Mouse (Mus musculus): ENCODE measurements around the gene Astl. TPM values are rescaled to one million over a fixed set of nuclear protein-coding genes. Genes with fewer than 3 reads are reported as not detected.
A peak's percentile ranks its signal among the peaks of the same experiment; 100 is the strongest.

The Astl gene
- total and polyA plus RNA-seq, 2 experiments: not detected

GRCm38 (mm10) chr2:127371484-127371861 is 33.0 kb downstream of the Astl start:
- H3K9ac ChIP-seq (ENCODE audit: low read depth, low read length): no peak overlapping the region
- WGBS: 58% methylated on average over 1 of the region's 1 CpGs
- no peaks in the 10 kb centered on the region for H3K36me3 ChIP-seq (ENCODE audit: control insufficient read depth, insufficient read depth, low read length)
- H3K4me1 ChIP-seq (ENCODE audit: control insufficient read depth, insufficient read depth, low read length): peaks cover 9% of the 10 kb centered on the region
- DNase-seq (ENCODE audit: extremely low read depth, low read depth, low spot score): peak; percentile 81
- H3K27ac ChIP-seq (replicated peaks; ENCODE audit: insufficient read depth, low read depth, low read length): no peak overlapping the region
- H3K27me3 ChIP-seq (ENCODE audit: control insufficient read depth, insufficient read depth, low read length): no peaks in the 10 kb centered on the region
- H3K79me2 ChIP-seq (ENCODE audit: control insufficient read depth, insufficient read depth, low read length): no peaks in the 10 kb centered on the region
- TF ChIP-seq CTCF (IDR thresholded peaks at IDR 0.05; ENCODE audit: low read depth, low read length) (no peak), POLR2A (IDR thresholded peaks at IDR 0.05; ENCODE audit: extremely low read depth, insufficient read depth, low read length) (no peak)
- H3K4me3 ChIP-seq (ENCODE audit: insufficient read depth, low read depth, low read length): no peak overlapping the region

- no peak overlapping the region for H3K27ac ChIP-seq (replicated peaks; ENCODE audit: insufficient read depth, low read depth, low read length)
- no peaks in the 10 kb centered on the region for H3K79me2 ChIP-seq (ENCODE audit: control insufficient read depth, insufficient read depth, low read length)
- H3K36me3 ChIP-seq (ENCODE audit: control insufficient read depth, insufficient read depth, low read length): no peaks in the 10 kb centered on the region
- 91% methylated on average over 2 of the region's 2 CpGs for WGBS
- no peak for DNase-seq (ENCODE audit: extremely low read depth, low read depth, low spot score)
- H3K9ac ChIP-seq (ENCODE audit: low read depth, low read length): no peak overlapping the region
- TF ChIP-seq CTCF (IDR thresholded peaks at IDR 0.05; ENCODE audit: low read depth, low read length) (no peak), POLR2A (IDR thresholded peaks at IDR 0.05; ENCODE audit: extremely low read depth, insufficient read depth, low read length) (no peak)
- H3K4me3 ChIP-seq (ENCODE audit: insufficient read depth, low read depth, low read length): no peak overlapping the region
- H3K4me1 ChIP-seq (ENCODE audit: control insufficient read depth, insufficient read depth, low read length): peaks cover 12% of the 10 kb centered on the region
- H3K27me3 ChIP-seq (ENCODE audit: control insufficient read depth, insufficient read depth, low read length): no peaks in the 10 kb centered on the region
These were observed 33.6 kb downstream of the Astl start for GRCm38 (mm10) chr2:127372082-127372481.

- Histone ChIP-seq H3K27ac (replicated peaks; ENCODE audit: insufficient read depth, low read depth, low read length) (no peak overlapping the region), H3K9ac (ENCODE audit: low read depth, low read length) (no peak overlapping the region), H3K36me3 (ENCODE audit: control insufficient read depth, insufficient read depth, low read length) (no peaks in the 10 kb centered on the region), H3K79me2 (ENCODE audit: control insufficient read depth, insufficient read depth, low read length) (no peaks in the 10 kb centered on the region), H3K4me3 (ENCODE audit: insufficient read depth, low read depth, low read length) (no peak overlapping the region), H3K27me3 (ENCODE audit: control insufficient read depth, insufficient read depth, low read length) (no peaks in the 10 kb centered on the region), H3K4me1 (ENCODE audit: control insufficient read depth, insufficient read depth, low read length) (peaks cover 12% of the 10 kb centered on the region)
- no peak for DNase-seq (ENCODE audit: extremely low read depth, low read depth, low spot score)
- 91% methylated on average over 3 of the region's 3 CpGs for WGBS
- TF ChIP-seq CTCF (IDR thresholded peaks at IDR 0.05; ENCODE audit: low read depth, low read length) (no peak), POLR2A (IDR thresholded peaks at IDR 0.05; ENCODE audit: extremely low read depth, insufficient read depth, low read length) (no peak)
These were observed 35.7 kb downstream of the Astl start for GRCm38 (mm10) chr2:127374131-127374530.

GRCm38 (mm10) chr2:127375087-127375486 is 36.6 kb downstream of the Astl start:
- Histone ChIP-seq H3K27ac (replicated peaks; ENCODE audit: insufficient read depth, low read depth, low read length) (peak overlapping the region; percentile 3), H3K27me3 (ENCODE audit: control insufficient read depth, insufficient read depth, low read length) (no peaks in the 10 kb centered on the region), H3K4me1 (ENCODE audit: control insufficient read depth, insufficient read depth, low read length) (peaks cover 12% of the 10 kb centered on the region), H3K36me3 (ENCODE audit: control insufficient read depth, insufficient read depth, low read length) (no peaks in the 10 kb centered on the region), H3K79me2 (ENCODE audit: control insufficient read depth, insufficient read depth, low read length) (no peaks in the 10 kb centered on the region), H3K4me3 (ENCODE audit: insufficient read depth, low read depth, low read length) (no peak overlapping the region), H3K9ac (ENCODE audit: low read depth, low read length) (no peak overlapping the region)
- DNase-seq (ENCODE audit: extremely low read depth, low read depth, low spot score): no peak
- no peak for TF ChIP-seq CTCF (IDR thresholded peaks at IDR 0.05; ENCODE audit: low read depth, low read length)
- TF ChIP-seq POLR2A (IDR thresholded peaks at IDR 0.05; ENCODE audit: extremely low read depth, insufficient read depth, low read length): no peak
- 74% methylated on average over 3 of the region's 3 CpGs for WGBS

- Histone ChIP-seq H3K4me1 (ENCODE audit: control insufficient read depth, insufficient read depth, low read length) (peaks cover 12% of the 10 kb centered on the region), H3K79me2 (ENCODE audit: control insufficient read depth, insufficient read depth, low read length) (no peaks in the 10 kb centered on the region), H3K9ac (ENCODE audit: low read depth, low read length) (no peak overlapping the region), H3K27ac (replicated peaks; ENCODE audit: insufficient read depth, low read depth, low read length) (0 out of 2 replicates have a peak overlapping the region, but pooled peaks have one; percentile 7), H3K4me3 (ENCODE audit: insufficient read depth, low read depth, low read length) (no peak overlapping the region), H3K27me3 (ENCODE audit: control insufficient read depth, insufficient read depth, low read length) (no peaks in the 10 kb centered on the region), H3K36me3 (ENCODE audit: control insufficient read depth, insufficient read depth, low read length) (no peaks in the 10 kb centered on the region)
- TF ChIP-seq POLR2A (IDR thresholded peaks at IDR 0.05; ENCODE audit: extremely low read depth, insufficient read depth, low read length): no peak
- TF ChIP-seq CTCF (IDR thresholded peaks at IDR 0.05; ENCODE audit: low read depth, low read length): peak; percentile 31
- DNase-seq (ENCODE audit: extremely low read depth, low read depth, low spot score): no peak
- WGBS: 52% methylated on average over 7 of the region's 7 CpGs
These were observed 37.4 kb downstream of the Astl start for GRCm38 (mm10) chr2:127375759-127376341.

- Histone ChIP-seq H3K27me3 (ENCODE audit: control insufficient read depth, insufficient read depth, low read length) (no peaks in the 10 kb centered on the region), H3K9ac (ENCODE audit: low read depth, low read length) (no peak overlapping the region), H3K27ac (replicated peaks; ENCODE audit: insufficient read depth, low read depth, low read length) (no peak overlapping the region), H3K4me3 (ENCODE audit: insufficient read depth, low read depth, low read length) (no peak overlapping the region), H3K36me3 (ENCODE audit: control insufficient read depth, insufficient read depth, low read length) (no peaks in the 10 kb centered on the region), H3K4me1 (ENCODE audit: control insufficient read depth, insufficient read depth, low read length) (peaks cover 6% of the 10 kb centered on the region; the same call in 1 of the 2 replicates), H3K79me2 (ENCODE audit: control insufficient read depth, insufficient read depth, low read length) (no peaks in the 10 kb centered on the region)
- peak; percentile 55 for DNase-seq (ENCODE audit: extremely low read depth, low read depth, low spot score)
- WGBS: 71% methylated on average over 6 of the region's 6 CpGs
- TF ChIP-seq CTCF (IDR thresholded peaks at IDR 0.05; ENCODE audit: low read depth, low read length) (no peak), POLR2A (IDR thresholded peaks at IDR 0.05; ENCODE audit: extremely low read depth, insufficient read depth, low read length) (no peak)
These were observed 38.1 kb downstream of the Astl start for GRCm38 (mm10) chr2:127376423-127377051.

All from liver, adult 2 months (tissue).